Mouse (Mus musculus): Measurements from ENCODE around the gene Thbs3. TPM values are rescaled to one million over a fixed set of nuclear protein-coding genes. Genes with fewer than 3 reads are reported as not detected.

Thbs3 gene
- polyA plus RNA-seq, 1 experiment from 2014 or later = 20.4 TPM

GRCm38 (mm10) chr3:89221167-89221566, 6.2 kb downstream of the Thbs3 start:
- WGBS = 78% methylated on average over 5 of the region's 5 CpGs
- Histone ChIP-seq H3K36me3 (no peaks in the 10 kb centered on the region), H3K4me1 (replicated peaks) (peaks cover 3% of the 10 kb centered on the region)

GRCm38 (mm10) chr3:89224796-89225195, 9.8 kb downstream of the Thbs3 start:
- H3K9ac ChIP-seq = no peak overlapping the region
- peaks cover 27% of the 10 kb centered on the region for H3K4me1 ChIP-seq (replicated peaks)
- WGBS = 79% methylated on average over 11 of the region's 11 CpGs
- no peaks in the 10 kb centered on the region for H3K36me3 ChIP-seq
- ATAC-seq = no peak
- no peak overlapping the region for H3K4me2 ChIP-seq (replicated peaks)
- H3K27me3 ChIP-seq (replicated peaks) = 0 out of 2 replicates have a peak, but pooled peaks cover 4% of the 10 kb centered on the region
- no peak overlapping the region for H3K27ac ChIP-seq
- no peaks in the 10 kb centered on the region for H3K9me3 ChIP-seq
- no peak overlapping the region for H3K4me3 ChIP-seq (replicated peaks)

More at GRCm38 (mm10) chr3:89221167-89221566, 6.2 kb downstream of the Thbs3 start:
- H3K9ac ChIP-seq = no peak overlapping the region
- H3K27ac ChIP-seq = no peak overlapping the region
- no peak overlapping the region for H3K4me3 ChIP-seq (replicated peaks)
- no peak for ATAC-seq
- no peaks in the 10 kb centered on the region for H3K27me3 ChIP-seq (replicated peaks)
- no peaks in the 10 kb centered on the region for H3K9me3 ChIP-seq
- H3K4me2 ChIP-seq (replicated peaks) = no peak overlapping the region

- Histone ChIP-seq H3K36me3 (no peaks in the 10 kb centered on the region), H3K4me1 (replicated peaks) (peaks cover 27% of the 10 kb centered on the region), H3K27me3 (replicated peaks) (0 out of 2 replicates have a peak, but pooled peaks cover 4% of the 10 kb centered on the region), H3K4me3 (replicated peaks) (no peak overlapping the region), H3K4me2 (replicated peaks) (no peak overlapping the region), H3K9me3 (no peaks in the 10 kb centered on the region), H3K27ac (no peak overlapping the region), H3K9ac (no peak overlapping the region; the same call in 1 of the 2 replicates)
- WGBS = 63% methylated on average over 12 of the region's 12 CpGs
- ATAC-seq = no peak
These were observed 10.4 kb downstream of the Thbs3 start for GRCm38 (mm10) chr3:89225321-89225815.

GRCm38 (mm10) chr3:89225918-89226317, 10.9 kb downstream of the Thbs3 start:
- ATAC-seq = no peak
- peaks cover 27% of the 10 kb centered on the region for H3K4me1 ChIP-seq (replicated peaks)
- 45% methylated on average over 4 of the region's 4 CpGs for WGBS
- H3K4me2 ChIP-seq (replicated peaks) = no peak overlapping the region
- no peaks in the 10 kb centered on the region for H3K9me3 ChIP-seq
- H3K36me3 ChIP-seq = no peaks in the 10 kb centered on the region
- H3K4me3 ChIP-seq (replicated peaks) = no peak overlapping the region
- H3K9ac ChIP-seq = no peak overlapping the region; the same call in 1 of the 2 replicates
- 0 out of 2 replicates have a peak, but pooled peaks cover 4% of the 10 kb centered on the region for H3K27me3 ChIP-seq (replicated peaks)
- H3K27ac ChIP-seq = no peak overlapping the region

- Histone ChIP-seq H3K36me3 (no peaks in the 10 kb centered on the region), H3K27ac (no peak overlapping the region), H3K4me3 (replicated peaks) (peak overlapping the region; percentile 44), H3K4me2 (replicated peaks) (peak overlapping the region; percentile 84), H3K9ac (no peak overlapping the region), H3K4me1 (replicated peaks) (peaks cover 27% of the 10 kb centered on the region), H3K9me3 (no peaks in the 10 kb centered on the region), H3K27me3 (replicated peaks) (0 out of 2 replicates have a peak, but pooled peaks cover 4% of the 10 kb centered on the region)
- WGBS = 38% methylated on average over 11 of the region's 11 CpGs
- ATAC-seq = no peak
These were observed 11.4 kb downstream of the Thbs3 start for GRCm38 (mm10) chr3:89226361-89226760.

GRCm38 (mm10) chr3:89226900-89227299, 11.9 kb downstream of the Thbs3 start, which contains the start of gene Mtx1:
Gene Mtx1 (minus strand): TSS chr3:89227088.
- 5% methylated on average over 21 of the region's 21 CpGs for WGBS
- Histone ChIP-seq H3K4me3 (replicated peaks) (peak within 1 kb of the TSS; percentile 44), H3K4me1 (replicated peaks) (peaks cover 27% of the 10 kb centered on the region), H3K27ac (peak within 1 kb of the TSS; percentile 54; the same call in 1 of the 2 replicates), H3K9me3 (no peaks in the 10 kb centered on the region), H3K27me3 (replicated peaks) (0 out of 2 replicates have a peak, but pooled peaks cover 4% of the 10 kb centered on the region), H3K9ac (peak within 1 kb of the TSS; percentile 28; the same call in 1 of the 2 replicates), H3K4me2 (replicated peaks) (peak within 1 kb of the TSS; percentile 84), H3K36me3 (no peaks in the 10 kb centered on the region)
- ATAC-seq = peak; percentile 16

- H3K4me3 ChIP-seq (replicated peaks) = peak overlapping the region; percentile 44
- peaks cover 27% of the 10 kb centered on the region for H3K4me1 ChIP-seq (replicated peaks)
- H3K9ac ChIP-seq = peak overlapping the region; percentile 28; the same call in 1 of the 2 replicates
- H3K9me3 ChIP-seq = no peaks in the 10 kb centered on the region
- peak; percentile 73 for ATAC-seq
- H3K27me3 ChIP-seq (replicated peaks) = 0 out of 2 replicates have a peak, but pooled peaks cover 4% of the 10 kb centered on the region
- 4% methylated on average over 41 of the region's 41 CpGs for WGBS
- H3K36me3 ChIP-seq = no peaks in the 10 kb centered on the region
- peak overlapping the region; percentile 84 for H3K4me2 ChIP-seq (replicated peaks)
- peak overlapping the region; percentile 54; the same call in 1 of the 2 replicates for H3K27ac ChIP-seq
These were observed 12.6 kb downstream of the Thbs3 start for GRCm38 (mm10) chr3:89227307-89228179.

GRCm38 (mm10) chr3:89228180-89228549, 13.2 kb downstream of the Thbs3 start:
- H3K4me1 ChIP-seq (replicated peaks) = peaks cover 32% of the 10 kb centered on the region
- peak; percentile 78 for ATAC-seq

GRCm38 (mm10) chr3:89228836-89229235, 13.9 kb downstream of the Thbs3 start, which contains the start of gene Muc1:
Gene Muc1 (plus strand): TSS chr3:89229057.
- Histone ChIP-seq H3K9me3 (no peaks in the 10 kb centered on the region), H3K9ac (no peak within 1 kb of the TSS), H3K27me3 (replicated peaks) (0 out of 2 replicates have a peak, but pooled peaks cover 4% of the 10 kb centered on the region), H3K4me1 (replicated peaks) (peaks cover 39% of the 10 kb centered on the region), H3K4me3 (replicated peaks) (peak within 1 kb of the TSS; percentile 44), H3K27ac (no peak within 1 kb of the TSS), H3K4me2 (replicated peaks) (peak within 1 kb of the TSS; percentile 84), H3K36me3 (no peaks in the 10 kb centered on the region)
- WGBS = 30% methylated on average over 10 of the region's 10 CpGs
- peak; percentile 22; the same call in 1 of the 2 replicates for ATAC-seq

More at GRCm38 (mm10) chr3:89228180-89228549, 13.2 kb downstream of the Thbs3 start:
- peak overlapping the region; percentile 44 for H3K4me3 ChIP-seq (replicated peaks)
- 0 out of 2 replicates have a peak, but pooled peaks cover 4% of the 10 kb centered on the region for H3K27me3 ChIP-seq (replicated peaks)
- H3K9me3 ChIP-seq = no peaks in the 10 kb centered on the region
- peak overlapping the region; percentile 84 for H3K4me2 ChIP-seq (replicated peaks)
- no peak overlapping the region for H3K9ac ChIP-seq
- WGBS = under 1% methylated on average over 20 of the region's 20 CpGs
- no peaks in the 10 kb centered on the region for H3K36me3 ChIP-seq
- H3K27ac ChIP-seq = no peak overlapping the region

- no peaks in the 10 kb centered on the region for H3K36me3 ChIP-seq
- peaks cover 40% of the 10 kb centered on the region for H3K4me1 ChIP-seq (replicated peaks)
- ATAC-seq = no peak
- 46% methylated on average over 4 of the region's 4 CpGs for WGBS
- peak overlapping the region; percentile 84; the same call in 1 of the 2 replicates for H3K4me2 ChIP-seq (replicated peaks)
- H3K9ac ChIP-seq = no peak overlapping the region
- 0 out of 2 replicates have a peak, but pooled peaks cover 4% of the 10 kb centered on the region for H3K27me3 ChIP-seq (replicated peaks)
- H3K9me3 ChIP-seq = no peaks in the 10 kb centered on the region
- no peak overlapping the region for H3K27ac ChIP-seq
- H3K4me3 ChIP-seq (replicated peaks) = no peak overlapping the region
These were observed 14.3 kb downstream of the Thbs3 start for GRCm38 (mm10) chr3:89229276-89229675.

GRCm38 (mm10) chr3:89230561-89230960, 15.6 kb downstream of the Thbs3 start:
- peaks cover 40% of the 10 kb centered on the region for H3K4me1 ChIP-seq (replicated peaks)
- no peak overlapping the region for H3K4me2 ChIP-seq (replicated peaks)
- no peak for ATAC-seq
- H3K27me3 ChIP-seq (replicated peaks) = 0 out of 2 replicates have a peak, but pooled peaks cover 4% of the 10 kb centered on the region
- H3K27ac ChIP-seq = no peak overlapping the region
- 83% methylated on average over 2 of the region's 2 CpGs for WGBS
- H3K36me3 ChIP-seq = no peaks in the 10 kb centered on the region
- no peak overlapping the region for H3K4me3 ChIP-seq (replicated peaks)
- no peaks in the 10 kb centered on the region for H3K9me3 ChIP-seq
- no peak overlapping the region for H3K9ac ChIP-seq

- H3K4me1 ChIP-seq (replicated peaks) = peaks cover 35% of the 10 kb centered on the region
- WGBS = 66% methylated on average over 7 of the region's 7 CpGs
- H3K4me3 ChIP-seq (replicated peaks) = no peak overlapping the region
- H3K27ac ChIP-seq = no peak overlapping the region
- H3K27me3 ChIP-seq (replicated peaks) = 0 out of 2 replicates have a peak, but pooled peaks cover 4% of the 10 kb centered on the region
- no peak for ATAC-seq
- no peaks in the 10 kb centered on the region for H3K36me3 ChIP-seq
- no peak overlapping the region for H3K9ac ChIP-seq
- H3K4me2 ChIP-seq (replicated peaks) = no peak overlapping the region
- no peaks in the 10 kb centered on the region for H3K9me3 ChIP-seq
These were observed 16.4 kb downstream of the Thbs3 start for GRCm38 (mm10) chr3:89231345-89231744.
